Comparison of ENCODE assay signal across 15 mouse cellular contexts in genomic region chr17:45397541-45397940, GRCm38 (mm10). TPM values are rescaled to one million over a fixed set of nuclear protein-coding genes. Genes with fewer than 3 reads are reported as not detected.
A peak's percentile ranks its signal among the peaks of the same experiment; 100 is the strongest.
DNase-seq lines count a peak whose midpoint lies in the region; ATAC-seq and TF ChIP-seq lines count a peak whose summit lies in the region.
"Had no signal": no experiment of that assay in that cellular context is flagged by ENCODE, and none has a peak within 500 bp of the region (broad histone marks: within the 10 kb centered on the region; RNA-seq: fewer than 3 reads in every experiment).

No protein-coding gene starts in this region.

- H3K4me2 ChIP-seq in hindbrain, postnatal 0 days (ENCODE audit: low read depth, low read length) = no peak overlapping the region
- H3K4me2 ChIP-seq in hindbrain, embryonic 12.5 days (replicated peaks) = no peak overlapping the region
- H3K4me2 ChIP-seq: embryonic facial prominence, embryonic 12.5 days; hindbrain, embryonic 15.5 days; limb, embryonic 12.5 days had no signal

- 77% methylated on average over 3 of the region's 3 CpGs for WGBS in hindbrain, postnatal 0 days
- 74% methylated on average over 3 of the region's 3 CpGs for whole genome bisulfite sequencing in hindbrain, embryonic 12.5 days
- WGBS in lung, adult 2 months = 79% methylated on average over 3 of the region's 3 CpGs
- 69% methylated on average over 3 of the region's 3 CpGs for whole genome bisulfite sequencing in small intestine, adult 2 months

- peak; percentile 21 for TF ChIP-seq CTCF in hindbrain, postnatal 0 days (IDR thresholded peaks at IDR 0.05; ENCODE audit: low read depth)
- TF ChIP-seq CTCF in lung, adult 2 months (IDR thresholded peaks at IDR 0.05; ENCODE audit: insufficient read depth, low read length) = no peak
- peak; percentile 36 for TF ChIP-seq CTCF in E14TG2a.4 (conservative IDR thresholded peaks at IDR 0.05; ENCODE audit: low read length)
- TF ChIP-seq CTCF in small intestine, adult 2 months (IDR thresholded peaks at IDR 0.05; ENCODE audit: extremely low read depth, insufficient read length, insufficient replicate concordance, low read depth, low read length) = peak; percentile 26; the same call in 1 of the 2 replicates

- no peak overlapping the region for H3K4me3 ChIP-seq in hindbrain, postnatal 0 days (ENCODE audit: low read length)
- no peak overlapping the region for H3K4me3 ChIP-seq in hindbrain, embryonic 12.5 days
- no peak overlapping the region for H3K4me3 ChIP-seq in lung, adult 2 months (replicated peaks; ENCODE audit: extremely low read depth, low read depth, low read length)
- H3K4me3 ChIP-seq in E14TG2a.4 (replicated peaks; ENCODE audit: low read length) = no peak overlapping the region
- H3K4me3 ChIP-seq in small intestine, adult 2 months (ENCODE audit: low read depth, low read length) = no peak overlapping the region
- H3K4me3 ChIP-seq: embryonic facial prominence, embryonic 12.5 days; hindbrain, embryonic 15.5 days; limb, embryonic 12.5 days; myocyte had no signal

- no peak overlapping the region for H3K27ac ChIP-seq in hindbrain, postnatal 0 days
- H3K27ac ChIP-seq in hindbrain, embryonic 12.5 days = no peak overlapping the region
- no peak overlapping the region for H3K27ac ChIP-seq in small intestine, adult 2 months (ENCODE audit: insufficient read depth, low read depth, low read length)
- H3K27ac ChIP-seq: embryonic facial prominence, embryonic 12.5 days; hindbrain, embryonic 15.5 days; limb, embryonic 12.5 days had no signal

- H3K9me3 ChIP-seq in hindbrain, postnatal 0 days (ENCODE audit: low read length) = no peaks in the 10 kb centered on the region
- no peaks in the 10 kb centered on the region for H3K9me3 ChIP-seq in hindbrain, embryonic 12.5 days (replicated peaks)
- no peaks in the 10 kb centered on the region for H3K9me3 ChIP-seq in E14TG2a.4 (ENCODE audit: low read length)
- H3K9me3 ChIP-seq: embryonic facial prominence, embryonic 12.5 days; hindbrain, embryonic 15.5 days; limb, embryonic 12.5 days had no signal

- ATAC-seq in hindbrain, postnatal 0 days = no peak
- no peak for ATAC-seq in hindbrain, embryonic 12.5 days (ENCODE audit: low FRiP score)

- TF ChIP-seq POLR2A in lung, adult 2 months (IDR thresholded peaks at IDR 0.05; ENCODE audit: borderline replicate concordance, extremely low read depth, low read depth, low read length) = no peak
- TF ChIP-seq POLR2A in small intestine, adult 2 months (IDR thresholded peaks at IDR 0.05; ENCODE audit: low read depth, low read length) = no peak

- H3K9ac ChIP-seq in hindbrain, postnatal 0 days (replicated peaks; ENCODE audit: low read length) = no peak overlapping the region
- no peak overlapping the region for H3K9ac ChIP-seq in hindbrain, embryonic 12.5 days
- H3K9ac ChIP-seq: embryonic facial prominence, embryonic 12.5 days; hindbrain, embryonic 15.5 days; limb, embryonic 12.5 days had no signal

- DNase-seq in hindbrain, postnatal 0 days (ENCODE audit: low spot score) = no peak
- peak; percentile 22 for DNase-seq in lung, postnatal 36 days
- no peak for DNase-seq in lung, adult 2 months
- no peak for DNase-seq in natural killer cell, adult 2 months (ENCODE audit: low spot score in 2 of 2)
- DNase-seq: cerebellum, adult 2 months; heart, postnatal 14 days; kidney, adult 8-10 months; right cerebral cortex, postnatal 14 days had no signal

- no peaks in the 10 kb centered on the region for H3K27me3 ChIP-seq in hindbrain, postnatal 0 days (ENCODE audit: insufficient read depth, low read length)
- H3K27me3 ChIP-seq in hindbrain, embryonic 12.5 days = no peaks in the 10 kb centered on the region
- no peaks in the 10 kb centered on the region for H3K27me3 ChIP-seq in E14TG2a.4 (ENCODE audit: insufficient read depth, low read length)
- H3K27me3 ChIP-seq in small intestine, adult 2 months (ENCODE audit: control insufficient read depth, insufficient read depth, low read length) = no peaks in the 10 kb centered on the region
- H3K27me3 ChIP-seq: embryonic facial prominence, embryonic 12.5 days; hindbrain, embryonic 15.5 days; limb, embryonic 12.5 days had no signal

- H3K36me3 ChIP-seq in hindbrain, postnatal 0 days (ENCODE audit: insufficient read depth, low read length) = peaks cover 4% of the 10 kb centered on the region
- H3K36me3 ChIP-seq in hindbrain, embryonic 12.5 days = peaks cover 16% of the 10 kb centered on the region
- H3K36me3 ChIP-seq in E14TG2a.4 (ENCODE audit: insufficient read depth, low read length) = peaks cover 93% of the 10 kb centered on the region
- peaks cover 39% of the 10 kb centered on the region for H3K36me3 ChIP-seq in small intestine, adult 2 months (ENCODE audit: control insufficient read depth, insufficient read depth, low read length)

- H3K4me1 ChIP-seq in hindbrain, postnatal 0 days (ENCODE audit: insufficient read depth, low read length) = no peaks in the 10 kb centered on the region
- no peaks in the 10 kb centered on the region for H3K4me1 ChIP-seq in hindbrain, embryonic 12.5 days
- peaks cover 3% of the 10 kb centered on the region for H3K4me1 ChIP-seq in lung, adult 2 months (ENCODE audit: control insufficient read depth, insufficient read depth, low read length)
- H3K4me1 ChIP-seq in E14TG2a.4 (replicated peaks; ENCODE audit: low read depth, low read length) = peaks cover 53% of the 10 kb centered on the region
- no peaks in the 10 kb centered on the region; the same call in 1 of the 2 replicates for H3K4me1 ChIP-seq in small intestine, adult 2 months (ENCODE audit: control insufficient read depth, insufficient read depth, insufficient read length, low read length)

RNA-seq across cellular contexts. Expression of gene Cdc5l, which starts 36.0 kb away (rescaled TPM):
- total RNA-seq in hindbrain, postnatal 0 days (2014; rRNA removed) = 21.5 and 38.1 TPM in 2 replicates
- polyA plus RNA-seq in hindbrain, postnatal 0 days (2015; fragmentation: Nextera tagmentation; extraction: Ambion mirVana) = 54.2 and 57.7 TPM in 2 replicates
- polyA plus RNA-seq in hindbrain, embryonic 12.5 days (2016; fragmentation: Nextera tagmentation; extraction: Ambion mirVana) = 75.2 and 75.9 TPM in 2 replicates
- polyA plus RNA-seq in lung, adult 2 months (2012; rRNA removed) = 5.1 and 7.9 TPM in 2 replicates
- 2.1 and 4.2 TPM in 2 replicates for polyA plus RNA-seq in small intestine, adult 2 months (2012; rRNA removed)
